Mouse (Mus musculus) megakaryocyte progenitor cell, adult 5-6 weeks (primary cell): Measurements from ENCODE around the gene Ptgds. TPM values are rescaled to one million over a fixed set of nuclear protein-coding genes. Genes with fewer than 3 reads are reported as not detected.

ENCODE experiments used
- ATAC-seq: replicated peaks from 2 replicates; pipeline ENCODE4 v1.8.0; 2016; ENCODE audit warnings: mild to moderate bottlenecking, moderate TSS enrichment, inconsistent platforms; ENCODE audit not compliant: poor library complexity
- total RNA-seq, 2 experiments: library from RNA; stranded (forward) in 1 of 2; stranded (reverse) in 1 of 2; fragments of 157-497, 149-512 nt in 1 of 2; fragments of 200-1000 nt in 1 of 2; gene quantifications; 2 replicates each; pipeline versions ENCODE4 v1.2.3 to v1.2.4; 2015 to 2017

Ptgds gene
- total RNA-seq, 2 experiments from 2014 or later = 0.42 TPM; not detected in 1

DNA sequence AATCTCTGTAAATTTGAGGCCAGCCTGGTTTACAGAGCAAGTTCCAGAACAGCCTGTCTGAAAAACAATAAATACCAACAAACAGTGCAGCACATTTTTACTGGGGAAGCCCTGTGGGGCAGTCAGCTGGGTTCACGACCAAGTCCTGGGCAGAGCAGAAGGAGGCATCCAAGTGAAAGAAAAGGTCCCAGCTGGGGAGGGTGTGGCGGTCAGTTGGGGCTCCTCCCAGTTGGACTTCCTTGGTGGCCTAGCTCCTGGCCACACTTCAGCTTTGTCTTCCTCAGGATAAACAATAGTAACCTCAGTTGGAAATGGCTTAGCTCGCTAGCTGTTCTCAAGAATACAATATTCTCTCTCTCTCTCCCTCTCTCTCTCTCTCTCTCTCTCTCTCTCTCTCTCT, 52.4 kb downstream of the Ptgds start:
- no peak for ATAC-seq

Other genes with a start within 250 kb of the Ptgds start
Only the 30 nearest of the 41 such genes appear.
- gene Ssna1, start 197.6 kb downstream of the Ptgds start, total RNA-seq (2015) = 136 and 148 TPM in 2 replicates
- 71.3 and 92.7 TPM in 2 replicates for gene Ssna1, start 197.6 kb downstream of the Ptgds start, total RNA-seq (2017)
- 28.3 and 34.4 TPM in 2 replicates for gene Anapc2, start 197.6 kb downstream of the Ptgds start, total RNA-seq (2015)
- 36.5 and 42.4 TPM in 2 replicates for gene Anapc2, start 197.6 kb downstream of the Ptgds start, total RNA-seq (2017)
- gene Tmem210, start 181.9 kb downstream of the Ptgds start, total RNA-seq (2015) = not detected in 2 replicates
- gene Tmem210, start 181.9 kb downstream of the Ptgds start, total RNA-seq (2017) = not detected in 2 replicates
- not detected in 2 replicates for gene Lrrc26, start 180.1 kb downstream of the Ptgds start, total RNA-seq (2015)
- not detected in 2 replicates for gene Lrrc26, start 180.1 kb downstream of the Ptgds start, total RNA-seq (2017)
- gene Grin1, start 150.9 kb downstream of the Ptgds start, total RNA-seq (2015) = not detected in 2 replicates
- gene Grin1, start 150.9 kb downstream of the Ptgds start, total RNA-seq (2017) = not detected in 2 replicates
- 19.1 and 23.4 TPM in 2 replicates for gene Man1b1, start 137.7 kb downstream of the Ptgds start, total RNA-seq (2015)
- gene Man1b1, start 137.7 kb downstream of the Ptgds start, total RNA-seq (2017) = 42.5 and 52.1 TPM in 2 replicates
- gene Dpp7, start 113.7 kb downstream of the Ptgds start, total RNA-seq (2015) = 15.8 and 16.3 TPM in 2 replicates
- gene Dpp7, start 113.7 kb downstream of the Ptgds start, total RNA-seq (2017) = 19.1 and 32.9 TPM in 2 replicates
- 42.2 and 60.4 TPM in 2 replicates for gene Uap1l1, start 104.4 kb downstream of the Ptgds start, total RNA-seq (2015)
- gene Uap1l1, start 104.4 kb downstream of the Ptgds start, total RNA-seq (2017) = 13.6 and 14.5 TPM in 2 replicates
- 6.0 and 10.8 TPM in 2 replicates for gene Sapcd2, start 97.7 kb downstream of the Ptgds start, total RNA-seq (2015)
- 5.8 and 6.7 TPM in 2 replicates for gene Sapcd2, start 97.7 kb downstream of the Ptgds start, total RNA-seq (2017)
- gene Entpd2, start 74.2 kb downstream of the Ptgds start, total RNA-seq (2015) = not detected in 2 replicates
- gene Entpd2, start 74.2 kb downstream of the Ptgds start, total RNA-seq (2017) = not detected in 2 replicates
- gene Npdc1, start 70.7 kb downstream of the Ptgds start, total RNA-seq (2015) = 1.5 TPM in 1 of 2 replicates, not detected in the other
- 0.27 TPM in 1 of 2 replicates, not detected in the other for gene Npdc1, start 70.7 kb downstream of the Ptgds start, total RNA-seq (2017)
- gene Fut7, start 46.8 kb downstream of the Ptgds start, total RNA-seq (2015) = 11.1 and 12.5 TPM in 2 replicates
- 21.4 and 24.2 TPM in 2 replicates for gene Fut7, start 46.8 kb downstream of the Ptgds start, total RNA-seq (2017)
- 66.7 and 70.5 TPM in 2 replicates for gene Abca2, start 41.3 kb downstream of the Ptgds start, total RNA-seq (2015)
- gene Abca2, start 41.3 kb downstream of the Ptgds start, total RNA-seq (2017) = 26.9 and 29.5 TPM in 2 replicates
- gene Clic3, start 13.2 kb downstream of the Ptgds start, total RNA-seq (2015) = not detected in 2 replicates
- gene Clic3, start 13.2 kb downstream of the Ptgds start, total RNA-seq (2017) = 0.27 TPM in 1 of 2 replicates, not detected in the other
- gene Paxx, start 9.0 kb downstream of the Ptgds start, total RNA-seq (2015) = 32.8 and 40.9 TPM in 2 replicates
- 15.3 and 21.3 TPM in 2 replicates for gene Paxx, start 9.0 kb downstream of the Ptgds start, total RNA-seq (2017)
- 0.27 TPM in 1 of 2 replicates, not detected in the other for gene Lcn12, start 23.9 kb upstream of the Ptgds start, total RNA-seq (2015)
- not detected in 2 replicates for gene Lcn12, start 23.9 kb upstream of the Ptgds start, total RNA-seq (2017)
- 27.1 and 27.6 TPM in 2 replicates for gene Fbxw5, start 30.7 kb upstream of the Ptgds start, total RNA-seq (2015)
- gene Fbxw5, start 30.7 kb upstream of the Ptgds start, total RNA-seq (2017) = 25.1 and 27.4 TPM in 2 replicates
- 2.6 and 5.6 TPM in 2 replicates for gene C8g, start 31.7 kb upstream of the Ptgds start, total RNA-seq (2015)
- 0.81 and 3.8 TPM in 2 replicates for gene C8g, start 31.7 kb upstream of the Ptgds start, total RNA-seq (2017)
- 9.7 and 10.8 TPM in 2 replicates for gene Traf2, start 76.9 kb upstream of the Ptgds start, total RNA-seq (2015)
- gene Traf2, start 76.9 kb upstream of the Ptgds start, total RNA-seq (2017) = 13.7 and 14.2 TPM in 2 replicates
- 141 and 144 TPM in 2 replicates for gene Edf1, start 87.8 kb upstream of the Ptgds start, total RNA-seq (2015)
- 95.5 and 128 TPM in 2 replicates for gene Edf1, start 87.8 kb upstream of the Ptgds start, total RNA-seq (2017)
- gene Mamdc4, start 104.8 kb upstream of the Ptgds start, total RNA-seq (2015) = 0.42 and 0.86 TPM in 2 replicates
- 0.12 and 9.3 TPM in 2 replicates for gene Mamdc4, start 104.8 kb upstream of the Ptgds start, total RNA-seq (2017)
- gene Phpt1, start 105.2 kb upstream of the Ptgds start, total RNA-seq (2015) = 48.1 and 56.5 TPM in 2 replicates
- 29.6 and 35.4 TPM in 2 replicates for gene Phpt1, start 105.2 kb upstream of the Ptgds start, total RNA-seq (2017)
- not detected in 2 replicates for gene Ajm1, start 111.7 kb upstream of the Ptgds start, total RNA-seq (2015)
- 0.10 TPM in 1 of 2 replicates, not detected in the other for gene Ajm1, start 111.7 kb upstream of the Ptgds start, total RNA-seq (2017)
- 37.4 and 49.5 TPM in 2 replicates for gene Rabl6, start 138.5 kb upstream of the Ptgds start, total RNA-seq (2015)
- 54.9 and 86.7 TPM in 2 replicates for gene Rabl6, start 138.5 kb upstream of the Ptgds start, total RNA-seq (2017)
- gene Ccdc183, start 147.6 kb upstream of the Ptgds start, total RNA-seq (2015) = not detected in 2 replicates
- gene Ccdc183, start 147.6 kb upstream of the Ptgds start, total RNA-seq (2017) = not detected in 2 replicates
- 9.9 and 17.4 TPM in 2 replicates for gene Tmem141, start 152.0 kb upstream of the Ptgds start, total RNA-seq (2015)
- 18.1 and 18.6 TPM in 2 replicates for gene Tmem141, start 152.0 kb upstream of the Ptgds start, total RNA-seq (2017)
- gene Fcna, start 158.0 kb upstream of the Ptgds start, total RNA-seq (2015) = 0.68 and 1.4 TPM in 2 replicates
- gene Fcna, start 158.0 kb upstream of the Ptgds start, total RNA-seq (2017) = 0.50 and 1.7 TPM in 2 replicates
- not detected in 2 replicates for gene Lcn8, start 183.1 kb upstream of the Ptgds start, total RNA-seq (2015)
- gene Lcn8, start 183.1 kb upstream of the Ptgds start, total RNA-seq (2017) = not detected in 2 replicates
- not detected in 2 replicates for gene Lcn5, start 187.9 kb upstream of the Ptgds start, total RNA-seq (2015)
- not detected in 2 replicates for gene Lcn5, start 187.9 kb upstream of the Ptgds start, total RNA-seq (2017)
- not detected in 2 replicates for gene Lcn6, start 206.7 kb upstream of the Ptgds start, total RNA-seq (2015)
- gene Lcn6, start 206.7 kb upstream of the Ptgds start, total RNA-seq (2017) = not detected in 2 replicates